Mouse (Mus musculus) midbrain, embryonic 11.5 days (tissue): ENCODE results near the gene Taf4. TPM values are rescaled to one million over a fixed set of nuclear protein-coding genes. Genes with fewer than 3 reads are reported as not detected.
A peak's percentile ranks its signal among the peaks of the same experiment; 100 is the strongest.

Source experiments
- ATAC-seq: fragments of 200-750 bp; cut with Nextera tagmentation; 2 replicates; pipeline ENCODE4 v1.8.0; 2017; ENCODE audit warnings: moderate TSS enrichment, moderate library complexity; ENCODE audit not compliant: low FRiP score
- DNase-seq: peaks from one replicate; pipeline ENCODE4 v3.0.0; 2015; ENCODE audit warnings: low spot score; ENCODE audit errors: missing footprints
- H3K27ac ChIP-seq: fragments of 300-500 bp; sonication (generic); 2 replicates; pipeline ENCODE4 v1.5.1; 2014; ENCODE audit warnings: low read depth, low read length
- H3K27me3 ChIP-seq: fragments of 300-500 bp; sonication (generic); 2 replicates; pipeline ENCODE4 v1.6.1; 2014; ENCODE audit warnings: mild to moderate bottlenecking, low read length, moderate library complexity, mixed read lengths; ENCODE audit not compliant: control insufficient read depth, insufficient read depth
- H3K36me3 ChIP-seq: fragments of 300-500 bp; sonication (generic); 2 replicates; pipeline ENCODE4 v1.6.1; 2014; ENCODE audit warnings: mild to moderate bottlenecking, low read length, moderate library complexity, mixed read lengths; ENCODE audit not compliant: control insufficient read depth, insufficient read depth
- H3K4me1 ChIP-seq: fragments of 300-500 bp; sonication (generic); 2 replicates; pipeline ENCODE4 v1.6.1; 2014; ENCODE audit warnings: low read length; ENCODE audit not compliant: control insufficient read depth, insufficient read depth
- H3K4me2 ChIP-seq: fragments of 300-500 bp; sonication (generic); 2 replicates; pipeline ENCODE4 v1.6.1; 2014; ENCODE audit warnings: mild to moderate bottlenecking, moderate library complexity
- H3K4me3 ChIP-seq: fragments of 300-500 bp; sonication (generic); 2 replicates; pipeline ENCODE4 v1.5.1; 2014; ENCODE audit warnings: low read depth, low read length
- H3K9ac ChIP-seq: fragments of 300-500 bp; sonication (generic); 2 replicates; pipeline ENCODE4 v1.6.1; 2014; ENCODE audit warnings: low read length
- H3K9me3 ChIP-seq: fragments of 300-500 bp; sonication (generic); 2 replicates; pipeline ENCODE4 v1.6.1; 2016; ENCODE audit warnings: low read length; ENCODE audit not compliant: control insufficient read depth
- WGBS: fragments of 180-500 bp; shearing (Covaris S2); extraction: QIAGEN DNeasy Blood & Tissue Kit; methylation state at CpG from one replicate; pipeline ENCODE4 v1.1.7; 2014; 5-methylcytosine and 5-hydroxymethylcytosine counted together
- polyA plus RNA-seq: library from polyadenylated mRNA; unstranded; fragments of >200 nt; fragmentation: Nextera tagmentation; extraction: Ambion mirVana; gene quantifications from 2 replicates; pipeline ENCODE4 v1.2.1, GENCODE M21; 2014

Gene Taf4
- polyA plus RNA-seq, 1 experiment from 2014 or later: 6.0 TPM

DNA sequence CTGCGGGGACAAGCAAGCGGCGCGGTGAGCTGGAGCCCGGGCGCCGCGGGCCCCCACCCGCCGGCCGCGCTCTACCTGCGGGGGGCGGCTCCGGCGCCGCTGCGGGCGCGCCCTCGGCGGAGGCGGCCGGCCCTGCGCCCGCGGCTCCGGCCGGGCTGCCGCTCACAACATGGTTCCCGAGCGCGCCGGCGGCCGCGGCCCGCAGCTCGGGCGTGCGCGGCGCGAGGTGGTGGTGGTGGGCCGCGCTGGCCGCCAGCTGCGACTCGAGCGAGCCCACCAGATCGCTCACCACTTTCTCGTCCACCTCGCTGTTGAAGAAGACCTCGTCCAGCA is 185 bp downstream of the Taf4 start:
- Histone ChIP-seq H3K27ac (peak overlapping the region; percentile 92), H3K9ac (peak overlapping the region; percentile 91), H3K27me3 (0 out of 2 replicates have a peak, but pooled peaks cover 3% of the 10 kb centered on the region), H3K36me3 (no peaks in the 10 kb centered on the region), H3K4me1 (peaks cover 31% of the 10 kb centered on the region), H3K4me2 (peak overlapping the region; percentile 100), H3K9me3 (no peaks in the 10 kb centered on the region), H3K4me3 (peak overlapping the region; percentile 90)
- no peak for ATAC-seq
- WGBS: under 1% methylated on average over 35 of the region's 54 CpGs
- DNase-seq: no peak

DNA sequence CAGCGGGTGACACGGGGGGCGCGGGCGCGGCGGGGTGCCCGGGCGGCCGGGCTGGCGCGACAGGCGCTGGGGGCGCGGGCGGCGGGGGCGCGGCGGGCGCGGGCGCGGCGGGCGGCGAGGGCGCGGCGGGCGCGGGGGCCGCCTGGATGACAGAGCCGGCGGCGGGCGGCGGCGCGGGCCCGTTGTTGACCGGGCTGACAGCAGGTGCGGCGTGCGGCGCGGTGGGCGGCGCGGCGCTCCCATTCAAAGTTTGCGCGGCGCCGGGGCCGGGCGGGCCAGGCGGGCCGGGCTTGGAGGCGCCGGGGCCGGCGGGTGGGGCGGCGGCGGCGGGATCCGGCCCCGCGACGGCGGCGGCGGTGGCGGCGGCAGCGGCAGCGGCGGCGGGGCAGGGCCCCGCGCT is 595 bp downstream of the Taf4 start:
- 0% methylated on average over 15 of the region's 82 CpGs for WGBS
- Histone ChIP-seq H3K36me3 (no peaks in the 10 kb centered on the region), H3K9me3 (no peaks in the 10 kb centered on the region), H3K27ac (no peak overlapping the region), H3K4me3 (peak overlapping the region; percentile 90), H3K4me2 (peak overlapping the region; percentile 100), H3K4me1 (peaks cover 31% of the 10 kb centered on the region), H3K27me3 (0 out of 2 replicates have a peak, but pooled peaks cover 3% of the 10 kb centered on the region), H3K9ac (peak overlapping the region; percentile 91)
- no peak for ATAC-seq
- DNase-seq: no peak

DNA sequence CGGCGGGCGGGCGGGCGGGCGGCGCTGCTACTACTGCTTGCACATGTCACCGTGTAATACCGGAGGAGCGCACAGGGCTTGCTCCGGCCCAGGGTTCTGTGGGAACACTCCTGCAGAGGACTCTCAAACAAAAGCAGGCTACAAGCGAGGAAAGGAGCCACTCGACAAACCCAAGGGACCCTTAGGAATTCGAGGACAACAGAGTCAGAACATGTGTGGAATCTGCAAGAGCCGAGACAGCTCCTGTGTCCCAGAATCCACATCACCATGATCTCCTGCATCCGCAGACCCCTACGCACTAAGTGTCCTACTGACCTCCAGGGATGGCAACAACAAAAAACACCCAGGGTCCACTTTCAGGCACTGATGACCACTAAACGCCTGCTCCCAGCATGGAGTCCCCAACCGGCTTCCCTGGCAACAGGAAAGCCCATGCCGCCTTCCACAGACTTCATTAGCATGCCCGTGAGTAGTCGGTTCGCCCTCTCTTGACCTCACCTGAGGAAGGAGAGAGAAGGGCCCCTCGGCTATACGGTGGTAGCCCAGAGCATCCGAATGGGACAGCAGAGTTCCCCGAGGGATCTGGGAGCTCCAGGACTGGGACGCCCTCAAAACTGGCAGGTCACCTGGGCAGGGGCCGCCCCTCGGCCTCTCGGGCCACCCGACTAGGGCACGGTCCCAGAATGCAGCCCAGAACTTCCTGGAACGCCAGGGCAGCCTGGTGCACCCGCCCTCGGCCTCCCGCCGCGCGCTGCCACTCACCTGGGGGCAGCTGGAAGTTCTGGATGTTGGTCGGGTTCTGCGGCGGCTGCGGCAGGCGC is 1.6 kb downstream of the Taf4 start:
- Histone ChIP-seq H3K4me3 (peak overlapping the region; percentile 90), H3K4me1 (peaks cover 33% of the 10 kb centered on the region), H3K36me3 (no peaks in the 10 kb centered on the region), H3K4me2 (peak overlapping the region; percentile 100), H3K9me3 (no peaks in the 10 kb centered on the region), H3K27me3 (0 out of 2 replicates have a peak, but pooled peaks cover 3% of the 10 kb centered on the region), H3K27ac (no peak overlapping the region), H3K9ac (peak overlapping the region; percentile 91)
- peak; percentile 4; the same call in 1 of the 2 replicates for ATAC-seq
- 2% methylated on average over 44 of the region's 45 CpGs for WGBS
- DNase-seq: peak; percentile 93

DNA sequence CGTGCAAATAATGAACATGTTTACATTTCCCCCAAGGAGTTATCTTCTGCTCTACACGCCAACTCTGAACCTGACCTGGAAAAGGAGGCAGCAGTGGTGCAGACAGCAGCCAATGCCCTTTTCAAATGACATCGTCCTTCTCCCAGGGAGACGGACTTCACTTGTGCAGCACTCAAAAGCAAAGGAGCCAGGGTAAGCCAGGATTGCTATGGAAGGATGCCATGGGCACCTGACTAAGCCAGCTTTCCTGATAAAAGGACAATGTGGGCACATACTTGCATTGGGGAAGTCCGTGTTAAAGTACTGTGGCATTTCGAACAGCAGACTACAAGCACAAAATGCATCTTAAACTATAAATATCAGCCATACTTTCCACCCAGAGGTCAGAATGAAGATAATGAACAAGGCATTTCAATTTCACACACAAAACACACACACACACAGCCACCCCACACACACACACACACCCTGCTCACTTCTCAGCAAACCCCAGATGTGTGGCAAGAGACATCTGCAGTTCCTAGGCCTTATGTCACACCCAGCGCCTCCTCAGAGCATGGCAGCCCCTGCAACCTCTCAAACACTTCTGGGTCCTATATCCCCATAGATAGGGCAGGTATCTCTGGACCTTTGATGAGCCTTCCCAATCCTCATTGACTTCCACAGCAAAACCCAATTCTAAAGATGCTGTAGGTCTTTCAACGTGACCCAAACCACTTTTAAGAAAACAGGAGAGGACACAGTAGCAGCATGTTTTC is 2.4 kb downstream of the Taf4 start:
- H3K27ac ChIP-seq: no peak overlapping the region
- 0 out of 2 replicates have a peak, but pooled peaks cover 3% of the 10 kb centered on the region for H3K27me3 ChIP-seq
- peak overlapping the region; percentile 100 for H3K4me2 ChIP-seq
- no peaks in the 10 kb centered on the region for H3K9me3 ChIP-seq
- H3K4me1 ChIP-seq: peaks cover 39% of the 10 kb centered on the region
- 42% methylated on average over 8 of the region's 8 CpGs for WGBS
- peak overlapping the region; percentile 90 for H3K4me3 ChIP-seq
- peak overlapping the region; percentile 91; the same call in 1 of the 2 replicates for H3K9ac ChIP-seq
- no peaks in the 10 kb centered on the region for H3K36me3 ChIP-seq
- no peak for DNase-seq
- ATAC-seq: no peak

DNA sequence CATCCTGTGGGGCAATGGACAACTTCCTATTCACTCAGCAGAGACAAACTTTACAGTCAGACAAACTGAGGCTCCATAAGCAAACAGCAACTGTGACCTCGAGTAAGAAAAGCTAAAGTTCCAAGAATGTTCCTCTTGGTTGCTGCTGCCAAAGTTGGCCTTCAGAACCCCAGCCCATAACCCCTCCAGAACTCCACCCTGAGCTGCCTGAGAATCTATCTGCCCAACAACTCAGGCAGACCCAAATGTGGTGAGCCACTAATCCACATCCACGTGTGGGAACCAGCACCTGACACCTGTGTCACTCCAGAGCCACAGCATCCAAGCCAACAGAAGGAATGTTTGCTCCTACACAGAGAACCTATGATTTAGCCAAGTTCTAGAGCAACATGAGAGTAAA is 4.0 kb downstream of the Taf4 start:
- ATAC-seq: no peak
- no peak for DNase-seq
- 78% methylated on average over 2 of the region's 2 CpGs for WGBS
- H3K4me1 ChIP-seq: peaks cover 35% of the 10 kb centered on the region
- no peak overlapping the region for H3K9ac ChIP-seq
- H3K9me3 ChIP-seq: no peaks in the 10 kb centered on the region
- H3K27ac ChIP-seq: no peak overlapping the region
- no peaks in the 10 kb centered on the region for H3K27me3 ChIP-seq
- no peaks in the 10 kb centered on the region for H3K36me3 ChIP-seq
- no peak overlapping the region for H3K4me3 ChIP-seq
- no peak overlapping the region for H3K4me2 ChIP-seq

DNA sequence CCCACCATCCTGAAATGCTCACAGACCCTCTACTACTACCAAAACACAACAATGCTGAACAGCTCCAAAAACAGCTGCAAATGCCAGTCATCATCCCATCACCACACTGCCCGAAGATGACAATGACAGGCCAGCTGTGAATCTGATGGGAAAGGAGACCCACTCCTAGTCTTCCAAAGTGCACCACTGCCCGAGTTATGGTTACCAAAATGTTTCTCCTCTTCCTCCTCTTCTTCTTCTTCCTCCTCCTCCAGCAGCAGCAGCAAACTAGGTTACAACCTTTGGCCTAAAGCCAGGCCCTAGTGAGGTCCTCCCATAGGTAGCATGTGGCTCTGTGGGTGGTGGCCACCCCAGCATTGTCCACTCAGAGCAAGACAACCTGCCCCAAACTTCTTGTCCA is 4.6 kb downstream of the Taf4 start:
- 77% methylated on average over 2 of the region's 2 CpGs for WGBS
- H3K4me1 ChIP-seq: peaks cover 35% of the 10 kb centered on the region
- H3K36me3 ChIP-seq: no peaks in the 10 kb centered on the region
- no peak overlapping the region for H3K4me2 ChIP-seq
- H3K27ac ChIP-seq: no peak overlapping the region
- no peak overlapping the region for H3K9ac ChIP-seq
- no peaks in the 10 kb centered on the region for H3K9me3 ChIP-seq
- ATAC-seq (no peak), DNase-seq (no peak)
- no peaks in the 10 kb centered on the region for H3K27me3 ChIP-seq
- no peak overlapping the region for H3K4me3 ChIP-seq

DNA sequence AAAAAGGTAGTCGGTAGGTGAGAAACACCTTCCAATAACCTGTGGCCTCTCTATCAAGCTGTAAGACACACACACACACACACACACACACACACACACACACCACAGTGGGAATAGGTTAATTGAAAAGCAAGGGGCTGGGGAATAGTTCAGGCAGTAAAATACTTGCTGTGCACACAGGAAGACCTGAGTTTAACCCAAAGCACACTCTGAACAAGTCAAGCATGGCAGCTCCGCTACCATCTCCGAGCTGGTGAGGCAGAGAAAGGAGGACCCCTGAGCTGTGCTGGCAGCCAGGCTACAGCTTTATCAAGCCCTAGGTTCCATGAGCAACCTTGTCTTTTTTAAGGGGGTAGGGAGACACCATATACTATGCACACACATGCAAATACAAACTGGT is 7.3 kb downstream of the Taf4 start:
- no peak for ATAC-seq
- Histone ChIP-seq H3K27ac (no peak overlapping the region), H3K4me1 (peaks cover 24% of the 10 kb centered on the region), H3K36me3 (no peaks in the 10 kb centered on the region), H3K9ac (no peak overlapping the region), H3K4me2 (no peak overlapping the region), H3K4me3 (no peak overlapping the region), H3K9me3 (no peaks in the 10 kb centered on the region), H3K27me3 (no peaks in the 10 kb centered on the region)
- DNase-seq: no peak
- WGBS: 74% methylated on average over 3 of the region's 3 CpGs

DNA sequence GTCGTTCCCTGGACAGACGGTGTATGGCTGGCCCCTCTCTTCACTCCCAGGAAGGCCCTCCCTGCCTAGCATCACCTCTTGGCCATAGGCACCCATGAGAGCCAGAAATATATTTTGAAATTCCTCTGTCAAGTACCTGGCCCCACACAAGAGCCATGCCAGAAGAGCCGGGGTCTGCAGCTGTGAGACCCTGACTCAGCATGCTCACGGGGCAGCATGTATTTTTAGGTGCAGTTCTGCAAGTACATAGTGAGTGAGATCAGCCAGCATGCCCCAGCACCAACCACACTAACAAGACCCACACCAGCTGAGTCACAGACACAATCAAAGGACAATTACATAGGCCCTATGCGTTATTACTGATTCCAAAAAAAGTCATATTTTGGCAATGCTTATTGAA is 8.8 kb downstream of the Taf4 start:
- H3K36me3 ChIP-seq: no peaks in the 10 kb centered on the region
- DNase-seq: no peak
- no peak overlapping the region for H3K4me3 ChIP-seq
- no peak for ATAC-seq
- peaks cover 11% of the 10 kb centered on the region for H3K4me1 ChIP-seq
- no peaks in the 10 kb centered on the region for H3K9me3 ChIP-seq
- no peaks in the 10 kb centered on the region for H3K27me3 ChIP-seq
- H3K9ac ChIP-seq: no peak overlapping the region
- no peak overlapping the region for H3K27ac ChIP-seq
- H3K4me2 ChIP-seq: no peak overlapping the region
- WGBS: 81% methylated on average over 5 of the region's 5 CpGs

DNA sequence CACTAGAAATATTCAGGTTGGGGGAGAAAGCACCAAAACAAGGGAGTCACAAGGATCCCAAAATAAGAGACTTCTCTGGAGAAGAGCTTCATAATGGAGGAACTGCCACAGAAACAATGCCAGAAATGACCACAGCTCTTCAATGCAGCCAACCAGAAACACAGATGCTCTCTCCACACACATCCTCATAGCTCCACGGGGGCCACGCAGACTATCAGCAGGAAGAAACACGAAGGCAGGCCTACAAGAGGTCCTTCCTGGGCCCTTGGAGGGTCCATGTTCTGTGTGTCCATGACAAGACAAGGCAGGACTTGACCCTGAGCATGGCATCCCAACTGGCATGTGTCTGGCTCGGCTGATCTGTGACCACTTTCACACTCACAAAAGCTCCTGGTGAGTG is 15.0 kb downstream of the Taf4 start:
- no peak overlapping the region for H3K4me2 ChIP-seq
- H3K27me3 ChIP-seq: no peaks in the 10 kb centered on the region
- 89% methylated on average over 4 of the region's 4 CpGs for WGBS
- H3K4me3 ChIP-seq: no peak overlapping the region
- ATAC-seq (no peak), DNase-seq (no peak)
- H3K27ac ChIP-seq: no peak overlapping the region
- H3K9ac ChIP-seq: no peak overlapping the region
- peaks cover 3% of the 10 kb centered on the region for H3K4me1 ChIP-seq
- no peaks in the 10 kb centered on the region for H3K36me3 ChIP-seq
- no peaks in the 10 kb centered on the region for H3K9me3 ChIP-seq
